Mouse (Mus musculus): ENCODE data around the gene Hmga1b. TPM values are rescaled to one million over a fixed set of nuclear protein-coding genes. Genes with fewer than 3 reads are reported as not detected.
"Not testable (repeated sequence)": the region's sequence is repeated elsewhere in the genome, so short reads cannot be mapped to it uniquely, and the experiment has no call there.

The Hmga1b gene
- polyA plus RNA-seq, 1 experiment from 2014 or later: 3.9 TPM

GRCm38 (mm10) chr11:120751606-120752005 lies 11.0 kb upstream of the Hmga1b start:
- H3K9me3 ChIP-seq (replicated peaks; ENCODE audit: control insufficient read depth, low read length): no peaks in the 10 kb centered on the region
- H3K4me3 ChIP-seq (replicated peaks; ENCODE audit: low read length): no peak overlapping the region
- 56% methylated on average over 4 of the region's 4 CpGs for WGBS
- H3K4me1 ChIP-seq (ENCODE audit: control insufficient read depth, insufficient read depth, low read length): no peaks in the 10 kb centered on the region; the same call in none of the 2 replicates
- no peak for ATAC-seq (ENCODE audit: insufficient read depth, low FRiP score)
- H3K4me2 ChIP-seq (ENCODE audit: low read depth, low read length): no peak overlapping the region
- no peaks in the 10 kb centered on the region for H3K27me3 ChIP-seq (ENCODE audit: control insufficient read depth, insufficient read depth, low read length)
- H3K27ac ChIP-seq (ENCODE audit: low read length): no peak overlapping the region
- no peak overlapping the region for H3K9ac ChIP-seq (ENCODE audit: low read length)
- no peaks in the 10 kb centered on the region for H3K36me3 ChIP-seq (ENCODE audit: control insufficient read depth, insufficient read depth, low read length)

GRCm38 (mm10) chr11:120760236-120760635 lies 2.4 kb upstream of the Hmga1b start:
- no peak overlapping the region for H3K4me2 ChIP-seq (ENCODE audit: low read depth, low read length)
- no peaks in the 10 kb centered on the region for H3K27me3 ChIP-seq (ENCODE audit: control insufficient read depth, insufficient read depth, low read length)
- H3K9ac ChIP-seq (ENCODE audit: low read length): no peak overlapping the region
- peaks cover 5% of the 10 kb centered on the region for H3K4me1 ChIP-seq (ENCODE audit: control insufficient read depth, insufficient read depth, low read length)
- H3K9me3 ChIP-seq (replicated peaks; ENCODE audit: control insufficient read depth, low read length): peaks cover 23% of the 10 kb centered on the region
- ATAC-seq (ENCODE audit: insufficient read depth, low FRiP score): no peak
- WGBS: 87% methylated on average over 9 of the region's 9 CpGs
- H3K27ac ChIP-seq (ENCODE audit: low read length): no peak overlapping the region
- H3K4me3 ChIP-seq (replicated peaks; ENCODE audit: low read length): no peak overlapping the region
- no peaks in the 10 kb centered on the region for H3K36me3 ChIP-seq (ENCODE audit: control insufficient read depth, insufficient read depth, low read length)

- peaks cover 5% of the 10 kb centered on the region for H3K4me1 ChIP-seq (ENCODE audit: control insufficient read depth, insufficient read depth, low read length)
- H3K27me3 ChIP-seq (ENCODE audit: control insufficient read depth, insufficient read depth, low read length): no peaks in the 10 kb centered on the region
- 60% methylated on average over 14 of the region's 14 CpGs for WGBS
- H3K9me3 ChIP-seq (replicated peaks; ENCODE audit: control insufficient read depth, low read length): peaks cover 21% of the 10 kb centered on the region
- peak overlapping the region; percentile 24; the same call in 1 of the 2 replicates for H3K4me2 ChIP-seq (ENCODE audit: low read depth, low read length)
- H3K9ac ChIP-seq (ENCODE audit: low read length): peak overlapping the region; percentile 50
- H3K4me3 ChIP-seq (replicated peaks; ENCODE audit: low read length): no peak overlapping the region
- peak overlapping the region; percentile 85 for H3K27ac ChIP-seq (ENCODE audit: low read length)
- H3K36me3 ChIP-seq (ENCODE audit: control insufficient read depth, insufficient read depth, low read length): no peaks in the 10 kb centered on the region
- ATAC-seq (ENCODE audit: insufficient read depth, low FRiP score): peak; percentile 73; the same call in 1 of the 2 replicates
Observed at GRCm38 (mm10) chr11:120761811-120762671, 553 bp upstream of the Hmga1b start.

GRCm38 (mm10) chr11:120763121-120763999 lies 766 bp downstream of the Hmga1b start:
- peak; percentile 51 for ATAC-seq (ENCODE audit: insufficient read depth, low FRiP score)
- not testable (repeated sequence) for H3K4me1 ChIP-seq (ENCODE audit: control insufficient read depth, insufficient read depth, low read length); H3K27ac ChIP-seq (ENCODE audit: low read length); H3K27me3 ChIP-seq (ENCODE audit: control insufficient read depth, insufficient read depth, low read length); H3K4me3 ChIP-seq (replicated peaks; ENCODE audit: low read length); H3K36me3 ChIP-seq (ENCODE audit: control insufficient read depth, insufficient read depth, low read length); H3K9ac ChIP-seq (ENCODE audit: low read length)
- 12% methylated on average over 7 of the region's 23 CpGs for WGBS
- Histone ChIP-seq H3K4me2 (ENCODE audit: low read depth, low read length) (peak overlapping the region; percentile 24; the same call in 1 of the 2 replicates), H3K9me3 (replicated peaks; ENCODE audit: control insufficient read depth, low read length) (peaks cover 13% of the 10 kb centered on the region)

GRCm38 (mm10) chr11:120767023-120767422 lies 4.4 kb downstream of the Hmga1b start:
- not testable (repeated sequence) for H3K27ac ChIP-seq (ENCODE audit: low read length); H3K36me3 ChIP-seq (ENCODE audit: control insufficient read depth, insufficient read depth, low read length); H3K27me3 ChIP-seq (ENCODE audit: control insufficient read depth, insufficient read depth, low read length); H3K4me3 ChIP-seq (replicated peaks; ENCODE audit: low read length); ATAC-seq (ENCODE audit: insufficient read depth, low FRiP score); H3K4me2 ChIP-seq (ENCODE audit: low read depth, low read length); H3K9me3 ChIP-seq (replicated peaks; ENCODE audit: control insufficient read depth, low read length); H3K9ac ChIP-seq (ENCODE audit: low read length); H3K4me1 ChIP-seq (ENCODE audit: control insufficient read depth, insufficient read depth, low read length)
- WGBS: 61% methylated on average over 3 of the region's 7 CpGs

GRCm38 (mm10) chr11:120768206-120768605 lies 5.6 kb downstream of the Hmga1b start:
- H3K27me3 ChIP-seq (ENCODE audit: control insufficient read depth, insufficient read depth, low read length): no peaks in the 10 kb centered on the region
- H3K4me1 ChIP-seq (ENCODE audit: control insufficient read depth, insufficient read depth, low read length): no peaks in the 10 kb centered on the region
- peak overlapping the region; percentile 42; the same call in 1 of the 2 replicates for H3K27ac ChIP-seq (ENCODE audit: low read length)
- ATAC-seq (ENCODE audit: insufficient read depth, low FRiP score): peak; percentile 62; the same call in 1 of the 2 replicates
- no peaks in the 10 kb centered on the region for H3K36me3 ChIP-seq (ENCODE audit: control insufficient read depth, insufficient read depth, low read length)
- H3K4me2 ChIP-seq (ENCODE audit: low read depth, low read length): no peak overlapping the region
- no peak overlapping the region for H3K4me3 ChIP-seq (replicated peaks; ENCODE audit: low read length)
- no peaks in the 10 kb centered on the region for H3K9me3 ChIP-seq (replicated peaks; ENCODE audit: control insufficient read depth, low read length)
- no peak overlapping the region for H3K9ac ChIP-seq (ENCODE audit: low read length)
- WGBS: 67% methylated on average over 1 of the region's 1 CpGs

- Histone ChIP-seq H3K4me1 (ENCODE audit: control insufficient read depth, insufficient read depth, low read length) (peaks cover 6% of the 10 kb centered on the region; the same call in 1 of the 2 replicates), H3K4me3 (replicated peaks; ENCODE audit: low read length) (no peak overlapping the region), H3K9ac (ENCODE audit: low read length) (no peak overlapping the region), H3K27me3 (ENCODE audit: control insufficient read depth, insufficient read depth, low read length) (no peaks in the 10 kb centered on the region), H3K27ac (ENCODE audit: low read length) (no peak overlapping the region), H3K36me3 (ENCODE audit: control insufficient read depth, insufficient read depth, low read length) (no peaks in the 10 kb centered on the region), H3K9me3 (replicated peaks; ENCODE audit: control insufficient read depth, low read length) (no peaks in the 10 kb centered on the region), H3K4me2 (ENCODE audit: low read depth, low read length) (no peak overlapping the region)
- ATAC-seq (ENCODE audit: insufficient read depth, low FRiP score): no peak
- WGBS: 77% methylated on average over 3 of the region's 3 CpGs
Observed at GRCm38 (mm10) chr11:120772749-120773148, 10.2 kb downstream of the Hmga1b start.

GRCm38 (mm10) chr11:120773463-120774190 lies 11.0 kb downstream of the Hmga1b start:
- Histone ChIP-seq H3K4me3 (replicated peaks; ENCODE audit: low read length) (no peak overlapping the region), H3K36me3 (ENCODE audit: control insufficient read depth, insufficient read depth, low read length) (no peaks in the 10 kb centered on the region), H3K4me2 (ENCODE audit: low read depth, low read length) (no peak overlapping the region), H3K9me3 (replicated peaks; ENCODE audit: control insufficient read depth, low read length) (no peaks in the 10 kb centered on the region), H3K27ac (ENCODE audit: low read length) (no peak overlapping the region), H3K9ac (ENCODE audit: low read length) (no peak overlapping the region), H3K4me1 (ENCODE audit: control insufficient read depth, insufficient read depth, low read length) (peaks cover 6% of the 10 kb centered on the region; the same call in 1 of the 2 replicates), H3K27me3 (ENCODE audit: control insufficient read depth, insufficient read depth, low read length) (no peaks in the 10 kb centered on the region)
- WGBS: 82% methylated on average over 7 of the region's 7 CpGs
- no peak for ATAC-seq (ENCODE audit: insufficient read depth, low FRiP score)
